Mouse (Mus musculus) forelimb bud, embryonic 11.5 days (tissue): ENCODE data around the gene Rab7.
"Not testable (repeated sequence)": the region's sequence is repeated elsewhere in the genome, so short reads cannot be mapped to it uniquely, and the experiment has no call there.

Experiments
- DNase-seq: peaks from one replicate; pipeline ENCODE4 v3.0.0-alpha.2; 2012; ENCODE audit warnings: low read depth, low spot score

Rab7 gene

GRCm38 (mm10) chr6:88003439-88003838 lies 41.6 kb downstream of the Rab7 start:
- no peak for DNase-seq

- DNase-seq: no peak
These were observed 46.7 kb downstream of the Rab7 start for GRCm38 (mm10) chr6:87998358-87998757.

DNA sequence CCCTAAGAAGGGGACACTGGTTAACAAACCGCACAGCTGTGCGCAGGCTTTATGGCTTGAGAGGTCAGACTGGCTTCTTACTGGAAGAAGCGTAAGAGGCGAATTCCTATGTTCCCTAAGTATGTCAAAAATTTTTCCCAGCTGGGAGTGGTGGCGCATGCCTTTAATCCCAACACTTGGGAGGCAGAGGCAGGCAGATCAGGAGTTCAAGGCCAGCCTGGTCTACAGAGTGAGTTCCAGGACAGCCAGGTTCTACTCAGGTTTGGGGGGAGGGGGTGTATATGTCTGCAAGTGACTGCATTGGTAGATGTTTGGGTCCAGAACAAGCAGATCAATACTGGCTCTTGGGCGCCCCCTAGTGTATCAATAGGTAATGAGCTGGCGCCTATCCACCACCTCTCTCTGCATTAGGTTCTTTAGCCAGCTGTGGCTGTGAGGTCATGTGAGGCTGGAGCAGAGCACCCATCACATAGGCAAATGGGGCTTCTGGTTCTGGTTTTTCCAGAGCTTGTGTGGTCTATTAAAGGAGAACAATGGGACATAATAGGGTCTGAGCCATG lies 47.3 kb downstream of the Rab7 start:
- peak; percentile 75 for DNase-seq

- no peak for DNase-seq
These were observed 48.5 kb downstream of the Rab7 start for GRCm38 (mm10) chr6:87996606-87997005.

GRCm38 (mm10) chr6:87995519-87995918 lies 49.6 kb downstream of the Rab7 start:
- DNase-seq: no peak

DNA sequence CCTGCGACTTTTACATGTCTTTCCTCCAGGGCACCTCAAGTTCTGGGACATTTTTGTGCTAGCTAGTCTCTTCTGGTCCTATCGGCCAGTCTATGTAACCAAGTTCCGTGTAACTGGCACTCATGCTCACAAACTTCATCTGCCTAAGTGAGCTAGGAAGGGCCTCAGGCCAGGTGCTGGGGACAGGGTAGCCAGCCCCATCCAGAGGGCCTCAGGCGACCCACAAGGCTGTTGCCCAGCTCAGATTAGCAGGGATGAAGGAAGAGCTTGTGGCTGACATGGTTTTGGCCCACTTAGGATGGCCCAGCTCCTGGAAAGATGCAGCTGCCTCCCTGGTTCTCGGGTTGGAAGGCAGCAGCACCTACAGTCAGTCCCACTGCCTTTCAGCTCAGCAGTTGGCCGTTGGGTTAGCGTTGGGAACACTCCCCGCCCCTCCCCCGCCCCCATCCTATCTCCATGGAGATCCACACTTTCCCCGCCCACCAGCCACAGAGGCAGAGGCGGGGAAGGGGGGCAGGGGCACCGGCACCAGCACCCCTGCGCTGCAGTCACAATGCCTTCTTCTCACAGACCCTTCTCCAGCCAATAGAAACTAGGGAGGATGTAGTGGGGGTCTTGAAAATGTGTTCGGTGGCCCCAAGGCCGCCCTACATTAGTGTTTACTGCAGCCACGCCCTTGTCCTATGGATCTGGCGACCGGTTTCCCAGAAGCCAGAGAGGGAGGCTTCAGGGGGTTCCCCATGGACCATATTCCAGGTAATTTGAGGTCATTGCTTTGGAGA lies 51.1 kb downstream of the Rab7 start:
- DNase-seq: peak; percentile 67

DNA sequence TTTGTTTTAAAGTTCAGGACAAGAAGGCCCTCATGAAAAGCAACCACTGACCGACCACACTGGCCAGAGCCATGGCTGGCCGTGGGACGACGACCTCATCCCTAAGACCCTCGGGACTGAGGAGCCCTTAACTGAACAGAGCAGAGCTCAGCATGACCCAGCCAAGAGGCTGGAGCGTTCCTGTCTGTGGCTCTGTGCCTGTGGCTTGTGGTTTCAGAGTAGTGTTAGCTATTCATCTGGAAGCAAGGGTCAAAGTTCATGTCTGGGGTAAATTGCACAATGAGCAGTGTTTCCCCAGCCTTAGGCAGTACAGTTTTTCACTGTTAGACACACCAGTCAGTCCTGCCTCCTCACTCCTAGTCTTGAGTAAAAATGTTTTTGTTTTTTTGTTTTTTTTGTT lies 52.3 kb downstream of the Rab7 start:
- DNase-seq: peak; percentile 48

- DNase-seq: no peak
These were observed 53.2 kb downstream of the Rab7 start for GRCm38 (mm10) chr6:87991886-87992285.

- no peak for DNase-seq
These were observed 53.9 kb downstream of the Rab7 start for GRCm38 (mm10) chr6:87991216-87991615.

DNA sequence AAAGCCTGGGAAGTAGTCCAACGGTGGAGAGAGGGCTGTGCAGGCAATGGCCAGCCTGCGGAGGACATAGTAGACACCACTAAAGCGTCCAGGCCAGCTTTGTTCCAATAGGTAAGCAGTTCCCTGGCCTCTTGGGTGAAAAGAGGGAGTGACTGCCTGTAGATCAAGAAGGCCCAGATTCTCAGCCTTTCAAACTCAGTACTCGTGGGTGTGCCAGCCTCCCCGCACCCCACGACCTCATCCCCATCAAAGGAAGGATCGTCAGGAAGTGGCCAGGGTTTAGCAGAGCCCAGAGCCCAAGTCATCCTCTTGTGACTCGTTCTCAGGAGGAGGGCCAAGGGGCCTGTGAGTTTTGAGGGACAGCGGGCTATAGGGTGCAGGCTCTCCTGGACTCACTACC lies 62.6 kb downstream of the Rab7 start:
- no peak for DNase-seq

DNA sequence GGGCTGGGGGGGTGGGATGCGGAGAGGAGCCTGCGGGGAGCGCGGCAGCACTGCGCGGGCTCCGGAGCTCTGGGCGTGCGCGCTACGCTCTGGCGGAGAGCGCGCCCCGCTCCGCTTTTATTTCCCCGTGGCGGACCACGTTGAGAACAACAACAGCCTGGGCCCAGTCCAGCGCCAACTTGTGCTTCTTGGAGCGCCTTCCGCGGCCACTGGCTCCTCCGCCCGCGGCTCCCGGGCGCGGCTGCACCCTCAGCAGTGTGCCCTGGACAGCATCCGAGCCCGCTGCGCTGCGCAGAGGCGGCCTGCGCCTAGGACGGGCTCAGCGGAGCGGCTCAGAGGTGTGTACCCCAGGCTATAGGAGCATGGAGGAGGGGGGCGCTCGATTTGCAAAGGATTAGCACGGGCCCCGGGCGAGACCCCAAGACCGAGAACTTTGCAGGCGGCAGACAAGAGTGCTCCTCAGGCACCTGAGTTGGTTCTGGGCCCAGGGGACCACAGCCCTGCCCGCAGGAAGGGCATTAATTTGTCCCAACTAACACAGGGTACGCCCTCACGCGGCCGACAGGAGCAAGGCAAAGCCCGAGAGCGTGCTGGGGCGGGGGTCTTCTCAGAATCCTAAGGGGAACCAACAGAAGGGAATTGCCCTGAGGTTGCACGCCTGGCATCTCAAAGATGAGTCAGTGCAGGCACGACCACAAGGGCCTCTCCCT lies 63.4 kb downstream of the Rab7 start, which contains the start of gene H1fx:
Gene H1fx (minus strand): TSS at position 91 of the 710 bp plus-strand sequence.
- peak; percentile 87 for DNase-seq

- DNase-seq: peak; percentile 21
These were observed 64.0 kb downstream of the Rab7 start for GRCm38 (mm10) chr6:87981030-87981485.

- DNase-seq: peak; percentile 92
These were observed 64.6 kb downstream of the Rab7 start for GRCm38 (mm10) chr6:87980374-87981029.

GRCm38 (mm10) chr6:87979728-87980127 lies 65.3 kb downstream of the Rab7 start:
- DNase-seq: peak; percentile 14

DNA sequence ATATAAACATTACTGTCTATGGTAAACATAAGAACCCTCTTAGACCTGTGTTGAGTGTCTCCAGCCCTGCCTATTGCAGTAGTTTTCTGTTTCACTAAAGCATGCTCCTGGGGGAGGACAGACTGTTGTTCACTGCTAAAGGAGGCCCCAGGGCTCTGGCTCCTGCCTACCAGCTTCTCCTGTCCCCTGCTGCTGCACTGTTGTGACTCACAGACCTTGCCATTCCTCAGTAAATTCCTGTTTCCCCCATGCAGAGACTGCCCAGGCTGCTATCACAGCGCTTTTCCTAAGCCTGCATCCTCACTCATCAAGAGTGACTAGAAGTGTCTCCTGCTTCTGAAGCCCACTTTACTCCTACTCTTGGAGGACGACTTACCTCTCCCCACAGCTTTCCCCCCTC lies 75.0 kb downstream of the Rab7 start:
- DNase-seq: no peak

DNA sequence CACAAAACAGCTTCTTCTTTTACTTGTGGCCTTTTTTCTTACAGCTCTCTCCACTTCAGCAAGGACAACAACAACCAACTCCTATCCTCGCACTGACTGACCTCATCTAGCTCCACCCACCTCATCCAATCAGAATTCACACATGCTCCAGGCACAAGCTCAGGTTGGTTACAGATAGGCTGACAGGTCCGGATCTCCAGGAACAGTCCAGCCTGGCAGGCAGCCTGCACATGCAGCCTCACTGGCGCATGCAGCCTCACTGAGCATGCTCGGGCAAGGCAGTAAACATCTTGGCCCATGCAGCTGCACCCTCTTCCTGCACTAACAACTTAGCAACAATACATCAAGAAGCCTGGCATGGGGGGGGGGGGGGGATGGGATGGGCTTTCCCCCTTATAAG lies 82.6 kb downstream of the Rab7 start:
- not testable (repeated sequence) for DNase-seq
